Mouse (Mus musculus) forebrain, embryonic 15.5 days (tissue): ENCODE results near the gene Lrig1. TPM values are rescaled to one million over a fixed set of nuclear protein-coding genes. Genes with fewer than 3 reads are reported as not detected.

Experiments used
- ATAC-seq: fragments of 200-750 bp; cut with Nextera tagmentation; replicated peaks from 2 replicates; pipeline ENCODE4 v1.8.0; 2017; ENCODE audit warnings: mild to moderate bottlenecking, moderate TSS enrichment, moderate library complexity
- H3K27ac ChIP-seq: fragments of 300-500 bp; sonication (generic); replicated peaks from 2 replicates; pipeline ENCODE4 v1.5.1; 2015; ENCODE audit warnings: mild to moderate bottlenecking, inconsistent platforms
- H3K27me3 ChIP-seq: fragments of 300-500 bp; sonication (generic); 2 replicates; pipeline ENCODE4 v1.6.1; 2015; ENCODE audit warnings: inconsistent platforms
- H3K36me3 ChIP-seq: fragments of 300-500 bp; sonication (generic); 2 replicates; pipeline ENCODE4 v1.6.1; 2015; ENCODE audit warnings: mild to moderate bottlenecking, inconsistent platforms
- H3K4me1 ChIP-seq: fragments of 300-500 bp; sonication (generic); 2 replicates; pipeline ENCODE4 v1.6.1; 2015; ENCODE audit warnings: inconsistent platforms
- H3K4me2 ChIP-seq: fragments of 300-500 bp; sonication (generic); replicated peaks from 2 replicates; pipeline ENCODE4 v1.6.1; 2015; ENCODE audit warnings: mild to moderate bottlenecking, inconsistent platforms
- H3K4me3 ChIP-seq: fragments of 300-500 bp; sonication (generic); 2 replicates; pipeline ENCODE4 v1.5.1; 2015; ENCODE audit warnings: mild to moderate bottlenecking, inconsistent platforms
- H3K9ac ChIP-seq: fragments of 300-500 bp; sonication (generic); replicated peaks from 2 replicates; pipeline ENCODE4 v1.6.1; 2015; ENCODE audit warnings: mild to moderate bottlenecking, inconsistent platforms
- H3K9me3 ChIP-seq: fragments of 300-500 bp; sonication (generic); 2 replicates; pipeline ENCODE4 v1.6.1; 2016; ENCODE audit warnings: inconsistent platforms
- WGBS: fragments of 180-500 bp; shearing (Covaris S2); methylation state at CpG from one replicate; pipeline ENCODE4 v1.1.7; 2015; ENCODE audit warnings: mixed read lengths; 5-methylcytosine and 5-hydroxymethylcytosine counted together
- polyA plus RNA-seq: library from polyadenylated mRNA; unstranded; fragments of >200 nt; fragmentation: Nextera tagmentation; extraction: Ambion mirVana; gene quantifications from 2 replicates; pipeline ENCODE4 v1.2.1, GENCODE M21; 2015

Gene Lrig1
- polyA plus RNA-seq, 1 experiment from 2014 or later = 9.8 TPM

GRCm38 (mm10) chr6:94652659-94653213 lies 47.2 kb downstream of the Lrig1 start:
- H3K36me3 ChIP-seq = no peaks in the 10 kb centered on the region
- H3K4me2 ChIP-seq = no peak overlapping the region
- no peak for ATAC-seq
- no peaks in the 10 kb centered on the region for H3K27me3 ChIP-seq
- WGBS = 34% methylated on average over 6 of the region's 6 CpGs
- no peak overlapping the region for H3K27ac ChIP-seq
- peaks cover 45% of the 10 kb centered on the region for H3K4me1 ChIP-seq
- no peak overlapping the region for H3K4me3 ChIP-seq
- H3K9me3 ChIP-seq = no peaks in the 10 kb centered on the region
- no peak overlapping the region for H3K9ac ChIP-seq

GRCm38 (mm10) chr6:94651541-94651940 lies 48.4 kb downstream of the Lrig1 start:
- H3K4me2 ChIP-seq = no peak overlapping the region
- 82% methylated on average over 17 of the region's 17 CpGs for WGBS
- H3K27me3 ChIP-seq = no peaks in the 10 kb centered on the region
- no peaks in the 10 kb centered on the region for H3K9me3 ChIP-seq
- no peak overlapping the region for H3K9ac ChIP-seq
- ATAC-seq = no peak
- H3K27ac ChIP-seq = no peak overlapping the region
- H3K36me3 ChIP-seq = no peaks in the 10 kb centered on the region
- H3K4me3 ChIP-seq = no peak overlapping the region
- H3K4me1 ChIP-seq = peaks cover 49% of the 10 kb centered on the region

- H3K4me1 ChIP-seq = peaks cover 39% of the 10 kb centered on the region
- H3K4me3 ChIP-seq = no peak overlapping the region
- ATAC-seq = no peak
- no peaks in the 10 kb centered on the region for H3K36me3 ChIP-seq
- 67% methylated on average over 1 of the region's 1 CpGs for WGBS
- H3K27me3 ChIP-seq = no peaks in the 10 kb centered on the region
- no peak overlapping the region for H3K27ac ChIP-seq
- H3K9me3 ChIP-seq = no peaks in the 10 kb centered on the region
- no peak overlapping the region for H3K9ac ChIP-seq
- no peak overlapping the region for H3K4me2 ChIP-seq
Measured at GRCm38 (mm10) chr6:94649637-94650036, 50.3 kb downstream of the Lrig1 start.

GRCm38 (mm10) chr6:94648496-94648895 lies 51.5 kb downstream of the Lrig1 start:
- Histone ChIP-seq H3K4me2 (no peak overlapping the region), H3K9me3 (no peaks in the 10 kb centered on the region), H3K36me3 (no peaks in the 10 kb centered on the region), H3K4me1 (peaks cover 39% of the 10 kb centered on the region), H3K27ac (peak overlapping the region; percentile 51), H3K27me3 (no peaks in the 10 kb centered on the region), H3K9ac (no peak overlapping the region), H3K4me3 (no peak overlapping the region)
- WGBS = 37% methylated on average over 4 of the region's 4 CpGs
- ATAC-seq = no peak; the same call in 1 of the 2 replicates

GRCm38 (mm10) chr6:94647574-94648430 lies 52.2 kb downstream of the Lrig1 start:
- no peaks in the 10 kb centered on the region for H3K9me3 ChIP-seq
- H3K4me1 ChIP-seq = peaks cover 36% of the 10 kb centered on the region
- no peaks in the 10 kb centered on the region for H3K36me3 ChIP-seq
- H3K27me3 ChIP-seq = no peaks in the 10 kb centered on the region
- H3K4me3 ChIP-seq = no peak overlapping the region
- WGBS = 10% methylated on average over 10 of the region's 10 CpGs
- peak overlapping the region; percentile 51 for H3K27ac ChIP-seq
- ATAC-seq = peak; percentile 80
- no peak overlapping the region for H3K9ac ChIP-seq
- H3K4me2 ChIP-seq = no peak overlapping the region

- no peak overlapping the region for H3K27ac ChIP-seq
Measured at GRCm38 (mm10) chr6:94646902-94647301, 53.1 kb downstream of the Lrig1 start.

GRCm38 (mm10) chr6:94646274-94646863 lies 53.6 kb downstream of the Lrig1 start:
- Histone ChIP-seq H3K4me3 (no peak overlapping the region), H3K27ac (no peak overlapping the region), H3K36me3 (no peaks in the 10 kb centered on the region), H3K27me3 (no peaks in the 10 kb centered on the region), H3K4me1 (peaks cover 27% of the 10 kb centered on the region), H3K9me3 (no peaks in the 10 kb centered on the region), H3K4me2 (no peak overlapping the region), H3K9ac (no peak overlapping the region)
- WGBS = 59% methylated on average over 6 of the region's 6 CpGs
- ATAC-seq = no peak

More at GRCm38 (mm10) chr6:94646902-94647301, 53.1 kb downstream of the Lrig1 start:
- Histone ChIP-seq H3K27me3 (no peaks in the 10 kb centered on the region), H3K4me3 (no peak overlapping the region), H3K4me2 (no peak overlapping the region), H3K4me1 (peaks cover 29% of the 10 kb centered on the region), H3K36me3 (no peaks in the 10 kb centered on the region), H3K9ac (no peak overlapping the region), H3K9me3 (no peaks in the 10 kb centered on the region)
- WGBS = 78% methylated on average over 6 of the region's 6 CpGs
- no peak for ATAC-seq

GRCm38 (mm10) chr6:94645723-94646122 lies 54.2 kb downstream of the Lrig1 start:
- no peak overlapping the region for H3K4me3 ChIP-seq
- no peaks in the 10 kb centered on the region for H3K9me3 ChIP-seq
- H3K4me2 ChIP-seq = no peak overlapping the region
- H3K9ac ChIP-seq = no peak overlapping the region
- H3K27me3 ChIP-seq = no peaks in the 10 kb centered on the region
- H3K4me1 ChIP-seq = peaks cover 27% of the 10 kb centered on the region
- no peaks in the 10 kb centered on the region for H3K36me3 ChIP-seq
- 65% methylated on average over 4 of the region's 4 CpGs for WGBS
- ATAC-seq = no peak
- no peak overlapping the region for H3K27ac ChIP-seq

GRCm38 (mm10) chr6:94644641-94645040 lies 55.3 kb downstream of the Lrig1 start:
- Histone ChIP-seq H3K27ac (no peak overlapping the region), H3K9ac (no peak overlapping the region), H3K4me1 (peaks cover 35% of the 10 kb centered on the region), H3K27me3 (no peaks in the 10 kb centered on the region), H3K9me3 (no peaks in the 10 kb centered on the region), H3K36me3 (no peaks in the 10 kb centered on the region), H3K4me2 (no peak overlapping the region), H3K4me3 (no peak overlapping the region)
- WGBS = 86% methylated on average over 3 of the region's 3 CpGs
- no peak for ATAC-seq

GRCm38 (mm10) chr6:94643989-94644388 lies 56.0 kb downstream of the Lrig1 start:
- Histone ChIP-seq H3K36me3 (no peaks in the 10 kb centered on the region), H3K9ac (no peak overlapping the region), H3K9me3 (no peaks in the 10 kb centered on the region), H3K27ac (no peak overlapping the region), H3K4me2 (no peak overlapping the region), H3K4me1 (peaks cover 31% of the 10 kb centered on the region), H3K4me3 (no peak overlapping the region), H3K27me3 (no peaks in the 10 kb centered on the region)
- ATAC-seq = no peak
- WGBS = 89% methylated on average over 2 of the region's 2 CpGs

- no peaks in the 10 kb centered on the region for H3K36me3 ChIP-seq
- no peaks in the 10 kb centered on the region for H3K27me3 ChIP-seq
- H3K27ac ChIP-seq = no peak overlapping the region
- H3K9me3 ChIP-seq = no peaks in the 10 kb centered on the region
- peaks cover 14% of the 10 kb centered on the region for H3K4me1 ChIP-seq
- 83% methylated on average over 1 of the region's 1 CpGs for WGBS
- no peak overlapping the region for H3K4me2 ChIP-seq
- no peak overlapping the region for H3K4me3 ChIP-seq
- H3K9ac ChIP-seq = no peak overlapping the region
- ATAC-seq = no peak
Measured at GRCm38 (mm10) chr6:94642048-94642447, 57.9 kb downstream of the Lrig1 start.

GRCm38 (mm10) chr6:94640297-94640696 lies 59.7 kb downstream of the Lrig1 start:
- Histone ChIP-seq H3K36me3 (no peaks in the 10 kb centered on the region), H3K27ac (0 out of 2 replicates have a peak overlapping the region, but pooled peaks have one; percentile 23)
- no peak for ATAC-seq

More at GRCm38 (mm10) chr6:94640297-94640696, 59.7 kb downstream of the Lrig1 start:
- Histone ChIP-seq H3K9ac (no peak overlapping the region), H3K4me1 (peaks cover 8% of the 10 kb centered on the region), H3K9me3 (no peaks in the 10 kb centered on the region), H3K4me2 (no peak overlapping the region), H3K4me3 (no peak overlapping the region), H3K27me3 (no peaks in the 10 kb centered on the region)
- WGBS = 43% methylated on average over 7 of the region's 7 CpGs
